Comparison of ENCODE assay signal across 8 mouse cellular contexts in the genomic region with DNA sequence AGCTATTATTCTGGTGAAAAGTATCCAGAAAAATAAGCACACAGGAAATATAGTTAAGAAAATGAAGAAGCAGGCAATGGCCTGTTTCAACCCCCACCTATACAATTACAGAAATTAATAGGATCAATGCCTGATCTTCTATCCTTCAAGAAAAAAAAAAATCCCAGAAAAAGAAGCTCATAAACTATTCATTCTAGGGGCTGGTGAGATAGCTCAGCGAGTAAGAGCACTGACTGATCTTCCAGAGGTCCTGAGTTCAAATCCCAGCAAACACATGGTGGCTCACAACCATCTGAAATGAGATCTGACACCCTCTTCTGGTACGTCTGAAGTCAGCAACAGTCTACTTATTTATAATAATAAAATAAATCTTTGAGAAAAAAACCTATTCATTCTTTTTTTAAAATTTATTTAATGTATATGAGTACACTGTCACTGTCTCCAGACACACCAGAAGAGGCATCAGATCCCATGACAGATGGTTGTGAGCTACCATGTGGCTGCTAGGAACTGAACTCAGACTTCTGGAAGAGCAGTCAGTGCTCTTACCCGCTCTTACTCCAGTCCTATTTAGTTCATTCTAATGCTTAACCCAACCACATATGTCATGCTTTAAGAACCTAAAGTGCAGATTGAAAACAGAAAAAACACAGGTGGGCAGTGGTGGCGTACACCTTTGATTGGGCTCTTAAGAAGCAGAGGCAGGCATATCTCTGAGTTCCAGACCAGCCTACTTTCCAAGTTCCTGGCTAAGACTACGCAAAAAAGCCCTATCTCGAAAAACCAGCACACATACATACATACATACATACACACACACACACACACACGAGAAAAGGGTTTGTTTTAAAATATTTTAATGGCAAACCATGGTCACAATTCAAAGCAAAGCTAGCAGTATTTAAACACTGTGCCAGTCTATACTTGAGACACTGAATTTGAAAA. TPM values are rescaled to one million over a fixed set of nuclear protein-coding genes. Genes with fewer than 3 reads are reported as not detected.
DNase-seq lines count a peak whose midpoint lies in the region; ATAC-seq lines count a peak whose summit lies in the region.

No protein-coding gene starts in this region.

- no peak overlapping the region for H3K9ac ChIP-seq in heart, embryonic 12.5 days
- peak overlapping the region; percentile 34 for H3K9ac ChIP-seq in forebrain, embryonic 15.5 days (replicated peaks)
- H3K9ac ChIP-seq in liver, embryonic 15.5 days = peak overlapping the region; percentile 50

- H3K9me3 ChIP-seq in heart, embryonic 12.5 days (replicated peaks) = no peaks in the 10 kb centered on the region
- no peaks in the 10 kb centered on the region for H3K9me3 ChIP-seq in forebrain, embryonic 15.5 days
- H3K9me3 ChIP-seq in liver, embryonic 15.5 days (replicated peaks) = no peaks in the 10 kb centered on the region

- intact Hi-C loops in heart, postnatal 25 days (cut with DNase I) = loop anchor here (5.0 kb wide), 1 partner anchor 147 kb away; no protein-coding TSS in a partner anchor

- ATAC-seq in heart, embryonic 12.5 days (ENCODE audit: insufficient number of reproducible peaks, low FRiP score) = no peak
- ATAC-seq in forebrain, embryonic 15.5 days (replicated peaks) = no peak
- peak; percentile 35 for ATAC-seq in liver, embryonic 15.5 days (ENCODE audit: insufficient read depth)

- peak overlapping the region; percentile 99 for H3K4me3 ChIP-seq in heart, embryonic 12.5 days
- H3K4me3 ChIP-seq in forebrain, embryonic 15.5 days = peak overlapping the region; percentile 98
- H3K4me3 ChIP-seq in liver, embryonic 15.5 days (replicated peaks) = peak overlapping the region; percentile 84

- H3K27ac ChIP-seq in heart, embryonic 12.5 days (ENCODE audit: poor library complexity, severe bottlenecking) = no peak overlapping the region
- no peak overlapping the region for H3K27ac ChIP-seq in forebrain, embryonic 15.5 days (replicated peaks)
- peak overlapping the region; percentile 99 for H3K27ac ChIP-seq in liver, embryonic 15.5 days (replicated peaks)

- no peak for DNase-seq in heart, postnatal 25 days (ENCODE audit: low spot score)
- peak; percentile 6 for DNase-seq in MN1 (ENCODE audit: low spot score)
- DNase-seq in cerebellum, adult 18-20 months = no peak
- no peak for DNase-seq in ovary, postnatal 36 days (ENCODE audit: low spot score)
- no peak for DNase-seq in kidney, adult 11 months

- WGBS in heart, embryonic 12.5 days = 70% methylated on average over 7 of the region's 7 CpGs
- 72% methylated on average over 7 of the region's 7 CpGs for WGBS in forebrain, embryonic 15.5 days
- WGBS in liver, embryonic 15.5 days (ENCODE audit: insufficient replicate concordance) = 28% methylated on average over 7 of the region's 7 CpGs

- H3K4me2 ChIP-seq in heart, embryonic 12.5 days = peak overlapping the region; percentile 59
- H3K4me2 ChIP-seq in forebrain, embryonic 15.5 days (replicated peaks) = peak overlapping the region; percentile 55
- H3K4me2 ChIP-seq in liver, embryonic 15.5 days = peak overlapping the region; percentile 76

- peaks cover 11% of the 10 kb centered on the region for H3K4me1 ChIP-seq in heart, embryonic 12.5 days (replicated peaks)
- H3K4me1 ChIP-seq in forebrain, embryonic 15.5 days = peaks cover 30% of the 10 kb centered on the region
- peaks cover 31% of the 10 kb centered on the region for H3K4me1 ChIP-seq in liver, embryonic 15.5 days (replicated peaks)

- peaks cover 14% of the 10 kb centered on the region for H3K36me3 ChIP-seq in heart, embryonic 12.5 days
- peaks cover 13% of the 10 kb centered on the region for H3K36me3 ChIP-seq in forebrain, embryonic 15.5 days
- H3K36me3 ChIP-seq in liver, embryonic 15.5 days (replicated peaks) = 0 out of 2 replicates have a peak, but pooled peaks cover 2% of the 10 kb centered on the region

- no peaks in the 10 kb centered on the region for H3K27me3 ChIP-seq in heart, embryonic 12.5 days (replicated peaks)
- H3K27me3 ChIP-seq in forebrain, embryonic 15.5 days = no peaks in the 10 kb centered on the region
- H3K27me3 ChIP-seq in liver, embryonic 15.5 days = no peaks in the 10 kb centered on the region

RNA-seq across cellular contexts. Expression of a gene that starts 1.6 kb away (rescaled TPM):
- 43.0 and 43.5 TPM in 2 replicates for polyA plus RNA-seq in heart, embryonic 12.5 days (2016; fragmentation: Nextera tagmentation; extraction: Ambion mirVana)
- total RNA-seq in heart, postnatal 25 days (2021) = 10 to 100 TPM; 62.4 to 64.3 TPM
- 79.6 and 89.0 TPM in 2 replicates for polyA plus RNA-seq in forebrain, embryonic 15.5 days (2015; fragmentation: Nextera tagmentation; extraction: Ambion mirVana)
- 18.2 and 18.3 TPM in 2 replicates for polyA plus RNA-seq in liver, embryonic 15.5 days (2015; fragmentation: Nextera tagmentation; extraction: Ambion mirVana)

RNA-seq across cellular contexts. Expression of a gene that starts 48.0 kb away (rescaled TPM):
- polyA plus RNA-seq in heart, embryonic 12.5 days (2016; fragmentation: Nextera tagmentation; extraction: Ambion mirVana) = 0.50 and 0.51 TPM in 2 replicates
- under 1 TPM; 0.36 to 0.49 TPM for total RNA-seq in heart, postnatal 25 days (2021)
- 0.62 and 0.84 TPM in 2 replicates for polyA plus RNA-seq in forebrain, embryonic 15.5 days (2015; fragmentation: Nextera tagmentation; extraction: Ambion mirVana)
- polyA plus RNA-seq in liver, embryonic 15.5 days (2015; fragmentation: Nextera tagmentation; extraction: Ambion mirVana) = 0.44 and 0.48 TPM in 2 replicates
